Mouse (Mus musculus): ENCODE measurements at regions not wholly inside any gene's neighbourhood (a gene's known extent, or its start where the extent isn't known, plus 50 kb on each side); places are given as distances from the start of the nearest gene placed in this dataset.

DNA sequence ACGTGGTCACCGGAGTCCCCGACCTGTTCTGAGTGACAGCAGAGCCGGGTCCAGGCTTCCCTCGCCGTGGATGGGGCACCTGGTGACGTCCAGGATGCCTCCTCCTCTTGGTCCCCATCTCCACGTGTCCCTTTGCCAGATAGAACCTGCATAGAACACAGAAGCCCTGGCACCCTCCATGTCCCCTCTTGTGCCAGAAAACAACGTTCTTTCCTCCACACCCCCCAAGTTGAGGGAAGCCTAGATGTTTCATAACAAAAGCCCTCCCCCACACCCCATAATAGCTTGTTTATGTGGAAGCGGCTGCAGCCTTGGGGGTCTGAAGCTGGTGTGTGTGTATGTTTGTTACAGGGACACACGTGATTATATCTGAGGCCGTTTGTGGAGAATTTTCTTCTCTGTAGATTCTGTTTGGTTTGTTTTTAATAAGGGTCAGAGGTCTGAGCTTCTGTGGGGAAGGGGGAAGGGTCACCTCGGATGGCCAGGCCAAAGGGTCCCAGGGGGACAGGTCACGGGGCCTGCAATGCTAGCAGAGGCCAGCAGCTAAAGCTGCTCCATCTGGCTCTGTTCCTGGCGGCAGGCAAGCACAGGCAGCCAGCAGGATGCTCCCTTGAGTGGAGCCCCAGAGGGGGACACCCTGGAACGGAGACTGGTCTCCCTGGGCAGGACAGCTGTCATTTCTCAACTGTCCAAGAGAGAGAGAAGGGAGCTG is 64.2 kb downstream of the Cstad start:
- peak; percentile 93 for DNase-seq
- Histone ChIP-seq H3K9ac (peak overlapping the region; percentile 60), H3K27ac (ENCODE audit: low read depth) (peak overlapping the region; percentile 100), H3K9me3 (ENCODE audit: low read depth, low read length) (no peaks in the 10 kb centered on the region), H3K4me1 (ENCODE audit: insufficient read depth) (peaks cover 39% of the 10 kb centered on the region), H3K27me3 (ENCODE audit: insufficient read depth, low read length) (no peaks in the 10 kb centered on the region), H3K36me3 (ENCODE audit: insufficient read depth) (no peaks in the 10 kb centered on the region), H3K4me3 (ENCODE audit: low read depth, low read length) (peak overlapping the region; percentile 34), H3K4me2 (peak overlapping the region; percentile 75)
- 3% methylated on average over 16 of the region's 16 CpGs for WGBS
- ATAC-seq (ENCODE audit: insufficient read depth) = peak; percentile 81
- peak; percentile 57 for TF ChIP-seq CTCF (IDR thresholded peaks at IDR 0.05; ENCODE audit: low read depth)

Small RNA genes lying in the stretch of these regions (microRNA-seq; reads per million reads assigned to microRNA genes)
- gene Mir3089 (ENCODE audit: borderline number of aligned reads) = 1.9 reads per million
